Mouse (Mus musculus) brown adipose tissue, adult 24 weeks (tissue): ENCODE data around the gene Cdh12. TPM values are rescaled to one million over a fixed set of nuclear protein-coding genes. Genes with fewer than 3 reads are reported as not detected.
"Not testable (repeated sequence)": the region's sequence is repeated elsewhere in the genome, so short reads cannot be mapped to it uniquely, and the experiment has no call there.

Source experiments
- H3K27ac ChIP-seq: fragments of 200-500 bp; replicated peaks from 2 replicates; pipeline ENCODE4 v1.5.1; 2012; ENCODE audit warnings: low read depth, mild to moderate bottlenecking, low read length
- H3K4me1 ChIP-seq: fragments of 200-500 bp; 2 replicates; pipeline ENCODE4 v1.6.1; 2012; ENCODE audit warnings: low read length, mixed read lengths; ENCODE audit not compliant: control insufficient read depth, insufficient read depth, insufficient read length
- H3K4me3 ChIP-seq: fragments of 200-500 bp; 2 replicates; pipeline ENCODE4 v1.5.1; 2012; ENCODE audit warnings: low read depth, mild to moderate bottlenecking, low read length, moderate library complexity; ENCODE audit not compliant: insufficient read depth
- polyA plus RNA-seq: library from polyadenylated mRNA; stranded (reverse); fragments of >200 nt; gene quantifications from 2 replicates; pipeline ENCODE4 v1.2.4, GENCODE M21; 2012; ENCODE audit not compliant: missing spikeins, insufficient read depth, insufficient read length

Gene Cdh12
- polyA plus RNA-seq, 1 experiment, result not detected

GRCm38 (mm10) chr15:20660221-20660620 lies 211.2 kb downstream of the Cdh12 start:
- H3K4me1 ChIP-seq, result no peaks in the 10 kb centered on the region
- H3K4me3 ChIP-seq, result no peak overlapping the region
- H3K27ac ChIP-seq, result no peak overlapping the region

- H3K4me1 ChIP-seq, result no peaks in the 10 kb centered on the region
- no peak within 1 kb of the TSS for H3K27ac ChIP-seq
- H3K4me3 ChIP-seq, result no peak within 1 kb of the TSS
Measured at GRCm38 (mm10) chr15:20666650-20667049, 217.6 kb downstream of the Cdh12 start, which contains the start of gene Acot10. TSS of gene Acot10 (minus strand) at chr15:20666750.

GRCm38 (mm10) chr15:20667350-20667749 lies 218.3 kb downstream of the Cdh12 start:
- H3K27ac ChIP-seq, result no peak overlapping the region
- H3K4me3 ChIP-seq, result no peak overlapping the region
- H3K4me1 ChIP-seq, result no peaks in the 10 kb centered on the region

DNA sequence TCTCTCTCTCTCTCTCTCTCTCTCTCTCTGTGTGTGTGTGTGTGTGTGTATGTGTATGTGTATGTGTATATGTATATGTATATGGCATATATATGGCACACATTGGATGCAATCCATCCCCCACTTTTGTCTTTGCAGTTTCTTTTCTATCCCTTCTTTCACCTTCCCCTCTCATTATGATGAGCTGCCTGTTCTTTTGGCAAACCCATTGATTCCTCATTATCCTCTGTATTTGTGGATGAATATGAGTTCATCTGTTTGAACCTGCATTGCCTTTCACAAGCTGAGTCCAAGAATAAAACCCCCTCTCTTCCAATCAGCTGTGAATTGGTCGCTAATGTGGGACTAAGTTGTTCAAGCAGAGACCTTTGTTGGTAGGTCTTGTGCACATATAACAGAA lies 218.9 kb downstream of the Cdh12 start:
- no peak overlapping the region for H3K27ac ChIP-seq
- H3K4me1 ChIP-seq, result no peaks in the 10 kb centered on the region
- H3K4me3 ChIP-seq, result no peak overlapping the region

GRCm38 (mm10) chr15:20669507-20669906 lies 220.4 kb downstream of the Cdh12 start:
- not testable (repeated sequence) for H3K4me3 ChIP-seq, H3K27ac ChIP-seq, H3K4me1 ChIP-seq

DNA sequence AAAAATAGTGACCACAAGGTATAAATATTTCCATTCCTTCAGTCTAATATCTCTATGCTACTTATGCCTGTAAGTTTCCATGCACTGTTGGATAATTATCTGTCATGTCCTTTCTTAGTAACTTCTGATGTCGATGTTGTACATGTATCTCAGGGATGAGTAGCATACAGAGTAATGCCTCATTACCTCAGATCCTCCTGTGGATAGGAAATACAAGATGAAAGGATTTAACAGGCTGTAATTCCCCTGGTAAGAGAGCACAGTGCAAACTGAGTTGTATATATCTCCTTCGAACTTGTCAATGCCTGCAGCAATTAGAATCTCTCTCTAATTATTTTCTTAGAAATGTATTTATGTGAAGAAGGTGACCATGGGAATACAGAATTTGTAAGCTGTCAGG lies 233.7 kb downstream of the Cdh12 start:
- Histone ChIP-seq H3K4me1 (no peaks in the 10 kb centered on the region), H3K4me3 (no peak overlapping the region), H3K27ac (no peak overlapping the region)

GRCm38 (mm10) chr15:20684200-20684599 lies 235.1 kb downstream of the Cdh12 start:
- Histone ChIP-seq H3K27ac (no peak overlapping the region), H3K4me1 (no peaks in the 10 kb centered on the region)

DNA sequence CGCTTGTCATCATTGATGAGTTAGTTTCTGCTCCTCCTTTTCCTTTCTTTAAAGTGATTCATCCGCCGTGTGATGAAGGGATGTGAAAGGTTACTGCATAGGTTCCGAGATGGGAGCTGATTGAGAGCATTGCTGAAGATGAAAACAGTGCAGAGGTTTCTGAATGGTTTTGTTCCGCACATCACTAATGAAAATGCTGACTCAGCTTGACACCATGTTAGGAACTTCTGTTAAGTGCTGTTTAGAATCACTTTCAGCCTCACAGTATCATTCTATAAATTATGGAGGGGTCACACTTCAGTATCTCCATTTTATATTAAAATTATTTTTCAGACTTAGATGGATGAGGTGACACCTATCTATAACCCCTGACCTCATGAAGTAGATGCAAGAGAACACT lies 247.2 kb downstream of the Cdh12 start:
- no peak overlapping the region for H3K27ac ChIP-seq

More at GRCm38 (mm10) chr15:20684200-20684599, 235.1 kb downstream of the Cdh12 start:
- H3K4me3 ChIP-seq, result no peak overlapping the region

GRCm38 (mm10) chr15:20711859-20712258 lies 262.8 kb downstream of the Cdh12 start:
- no peak overlapping the region for H3K4me3 ChIP-seq
- H3K27ac ChIP-seq, result no peak overlapping the region
- H3K4me1 ChIP-seq, result no peaks in the 10 kb centered on the region

More for the DNA sequence above, 247.2 kb downstream of the Cdh12 start:
- Histone ChIP-seq H3K4me3 (no peak overlapping the region), H3K4me1 (no peaks in the 10 kb centered on the region)

GRCm38 (mm10) chr15:20772289-20772688 lies 323.2 kb downstream of the Cdh12 start:
- Histone ChIP-seq H3K4me1 (no peaks in the 10 kb centered on the region), H3K27ac (no peak overlapping the region), H3K4me3 (no peak overlapping the region)

- no peak overlapping the region for H3K4me3 ChIP-seq
- no peaks in the 10 kb centered on the region for H3K4me1 ChIP-seq
- no peak overlapping the region for H3K27ac ChIP-seq
Measured at GRCm38 (mm10) chr15:20773423-20773822, 324.4 kb downstream of the Cdh12 start.

DNA sequence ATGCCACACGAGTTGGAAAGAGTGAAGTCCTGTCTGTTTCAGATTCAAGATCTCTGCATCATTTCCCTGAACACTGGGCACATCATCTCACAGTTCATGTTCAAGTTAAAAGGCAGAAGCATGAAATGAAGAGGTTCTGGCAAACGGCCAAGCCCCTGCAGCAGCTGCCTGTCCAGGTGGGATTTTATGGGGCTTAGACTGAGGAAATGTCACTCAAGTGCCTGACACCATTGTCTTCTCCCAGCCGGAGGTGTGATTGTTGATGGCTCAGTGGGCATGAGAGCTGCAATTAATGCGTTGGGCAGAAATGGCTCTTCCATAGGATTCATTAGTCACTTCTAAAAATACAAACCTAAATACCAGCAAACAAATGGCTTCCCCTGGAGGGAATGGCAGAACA lies 347.9 kb downstream of the Cdh12 start:
- no peak overlapping the region for H3K4me3 ChIP-seq
- no peaks in the 10 kb centered on the region for H3K4me1 ChIP-seq

DNA sequence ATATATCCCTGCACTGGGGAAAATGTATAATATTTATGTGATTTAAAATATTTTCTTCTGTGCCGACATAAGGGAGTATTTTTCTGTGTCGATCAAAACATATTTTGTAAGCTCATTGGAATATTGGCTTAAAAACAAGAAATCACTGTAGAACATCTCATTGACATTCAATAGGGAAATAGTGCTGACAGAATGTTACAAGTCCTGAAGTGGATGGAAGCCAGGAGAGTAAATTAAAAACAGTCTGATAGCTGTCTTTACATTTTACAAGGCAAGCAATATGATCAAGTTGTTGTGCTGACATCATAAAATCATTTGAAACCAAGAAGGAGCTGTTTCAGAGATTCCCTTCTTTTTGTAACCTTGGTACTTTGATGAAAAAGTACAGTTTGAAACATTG lies 349.5 kb downstream of the Cdh12 start:
- Histone ChIP-seq H3K27ac (no peak overlapping the region), H3K4me1 (no peaks in the 10 kb centered on the region), H3K4me3 (no peak overlapping the region)

More for the DNA sequence above, 347.9 kb downstream of the Cdh12 start:
- no peak overlapping the region for H3K27ac ChIP-seq

DNA sequence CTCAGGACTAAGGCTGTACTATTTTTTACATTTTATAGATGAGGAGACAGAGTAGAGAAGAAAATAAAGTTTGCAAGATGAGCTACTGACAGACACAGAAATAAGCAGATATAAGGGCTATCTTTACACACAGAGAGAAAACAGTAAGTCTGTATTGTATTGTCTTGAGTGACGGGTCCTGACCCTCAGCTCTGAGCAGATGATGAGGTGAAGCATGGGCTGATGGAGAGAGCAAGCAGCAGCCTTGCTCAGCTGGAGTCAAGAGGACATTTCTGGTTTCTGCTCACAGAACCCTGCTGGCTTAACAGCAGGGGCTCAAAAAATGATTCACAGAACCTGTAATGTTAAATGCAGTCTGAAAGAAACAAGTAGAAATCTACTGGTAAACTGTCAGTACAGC lies 386.8 kb downstream of the Cdh12 start:
- no peaks in the 10 kb centered on the region for H3K4me1 ChIP-seq
- no peak overlapping the region for H3K4me3 ChIP-seq
- H3K27ac ChIP-seq, result no peak overlapping the region

- no peak overlapping the region for H3K27ac ChIP-seq
- no peaks in the 10 kb centered on the region for H3K4me1 ChIP-seq
- no peak overlapping the region for H3K4me3 ChIP-seq
Measured at GRCm38 (mm10) chr15:20836991-20837390, 387.9 kb downstream of the Cdh12 start.

GRCm38 (mm10) chr15:20841479-20841878 lies 392.4 kb downstream of the Cdh12 start:
- Histone ChIP-seq H3K4me1 (no peaks in the 10 kb centered on the region), H3K27ac (no peak overlapping the region), H3K4me3 (no peak overlapping the region)

- Histone ChIP-seq H3K4me1 (no peaks in the 10 kb centered on the region), H3K27ac (no peak overlapping the region), H3K4me3 (no peak overlapping the region)
Measured at GRCm38 (mm10) chr15:20863076-20863475, 414.0 kb downstream of the Cdh12 start.
